Mouse (Mus musculus) Patski (cell line): Measurements from ENCODE around the gene Med20. TPM values are rescaled to one million over a fixed set of nuclear protein-coding genes. Genes with fewer than 3 reads are reported as not detected.

Source experiments
- ATAC-seq: fragments of 100-300 bp; one replicate; pipeline ENCODE4 v1.8.0; 2021
- CTCF ChIA-PET: fragments of 350-600 bp; sonication (Branson Sonifier 250); formaldehyde crosslinking; loops from one replicate; lab custom pipeline; 2022; ENCODE audit warnings: inconsistent platforms; lab: Charles Lee
- POLR2A ChIA-PET: fragments of 350-600 bp; sonication (Branson Sonifier 250); formaldehyde crosslinking; loops from one replicate; lab custom pipeline; 2022; ENCODE audit warnings: antibody characterized with exemption, inconsistent platforms; lab: Charles Lee
- DNase-seq: peaks from one replicate; pipeline ENCODE4 v3.0.0-alpha.2; 2011; ENCODE audit warnings: low read depth, low spot score
- H3K27me3 ChIP-seq: fragments of 371-371 bp; one replicate; pipeline ENCODE4 v1.5.1; 2021
- CTCF ChIP-seq: fragments of 100-300 bp; IDR thresholded peaks from one replicate; pipeline ENCODE4 v1.5.1; 2021
- in situ Hi-C: fragments of 300-500 bp; cut with MboI; formaldehyde crosslinking; loops from 3 replicates; pipeline ENCODE4 v1.11.1; 2018; ENCODE audit warnings: low pct_unique_long_range_greater_than_20kb, mixed read lengths
- polyA plus RNA-seq: library from polyadenylated mRNA; unstranded; gene quantifications from one replicate; pipeline ENCODE4 v1.2.3, GENCODE M21; 2021

Med20 gene
- polyA plus RNA-seq, 1 experiment from 2014 or later, result 36.3 TPM

- no peak for ATAC-seq
- in situ Hi-C loops, result no loop called here
- DNase-seq, result no peak
- CTCF ChIA-PET, result interaction anchor here (1.1 to 1.9 kb wide), 5 partner anchors 8 to 113 kb away, joined by 3 to 7 read pairs (median 4); partner anchors contain the start of genes Bysl, Gm20517 and Med20
- H3K27me3 ChIP-seq, result no peaks in the 10 kb centered on the region
- POLR2A ChIA-PET, result no interaction called here
- TF ChIP-seq CTCF, result no peak
Measured at GRCm38 (mm10) chr17:47625088-47625487, 13.7 kb downstream of the Med20 start.

GRCm38 (mm10) chr17:47626031-47626430 is 14.6 kb downstream of the Med20 start:
- DNase-seq, result no peak
- CTCF ChIA-PET, result interaction anchor here (1.1 kb wide), 1 partner anchor 9 kb away, joined by 7 read pairs; no protein-coding TSS in a partner anchor
- no peaks in the 10 kb centered on the region for H3K27me3 ChIP-seq
- ATAC-seq, result no peak
- POLR2A ChIA-PET, result no interaction called here
- in situ Hi-C loops, result no loop called here
- TF ChIP-seq CTCF, result no peak

- no peak for DNase-seq
- CTCF ChIA-PET, result no interaction called here
- peak; percentile 47 for TF ChIP-seq CTCF
- POLR2A ChIA-PET, result no interaction called here
- no peak for ATAC-seq
- in situ Hi-C loops, result no loop called here
- no peaks in the 10 kb centered on the region for H3K27me3 ChIP-seq
Measured at GRCm38 (mm10) chr17:47627791-47628190, 16.4 kb downstream of the Med20 start.

GRCm38 (mm10) chr17:47628851-47629676 is 17.7 kb downstream of the Med20 start:
- peak; percentile 67 for DNase-seq
- no peak for TF ChIP-seq CTCF
- ChIA-PET CTCF (no interaction called here), POLR2A (interaction anchor here (0.7 kb wide), 1 partner anchor 26 kb away, joined by 10 read pairs; no protein-coding TSS in a partner anchor)
- peak; percentile 75 for ATAC-seq
- in situ Hi-C loops, result no loop called here
- H3K27me3 ChIP-seq, result no peaks in the 10 kb centered on the region

GRCm38 (mm10) chr17:47629717-47630677 is 18.6 kb downstream of the Med20 start:
- ATAC-seq (peak; percentile 57), DNase-seq (no peak)
- in situ Hi-C loops, result no loop called here
- no peak for TF ChIP-seq CTCF
- POLR2A ChIA-PET, result interaction anchor here (1.1 kb wide), 1 partner anchor 17 kb away, joined by 4 read pairs; no protein-coding TSS in a partner anchor
- no peaks in the 10 kb centered on the region for H3K27me3 ChIP-seq
- CTCF ChIA-PET, result interaction anchor here (0.9 to 2.8 kb wide), 3 partner anchors 11 to 119 kb away, joined by 3 to 14 read pairs (median 4); no protein-coding TSS in a partner anchor

GRCm38 (mm10) chr17:47630678-47631065 is 19.3 kb downstream of the Med20 start, which contains the start of gene Usp49:
Gene Usp49 (plus strand): TSS chr17:47630690.
- in situ Hi-C loops, result no loop called here
- ChIA-PET CTCF (interaction anchor here (0.9 to 2.8 kb wide), 3 partner anchors 10 to 120 kb away, joined by 3 to 14 read pairs (median 4); no protein-coding TSS in a partner anchor), POLR2A (interaction anchor here (1.1 kb wide), 1 partner anchor 17 kb away, joined by 4 read pairs; no protein-coding TSS in a partner anchor)
- DNase-seq, result no peak
- no peak for ATAC-seq
- TF ChIP-seq CTCF, result no peak
- H3K27me3 ChIP-seq, result no peaks in the 10 kb centered on the region

GRCm38 (mm10) chr17:47632181-47632840 is 20.9 kb downstream of the Med20 start:
- no peak for ATAC-seq
- POLR2A ChIA-PET, result no interaction called here
- TF ChIP-seq CTCF, result no peak
- no peaks in the 10 kb centered on the region for H3K27me3 ChIP-seq
- CTCF ChIA-PET, result interaction anchor here (1.3 to 3.0 kb wide), 3 partner anchors 9 to 44 kb away, joined by 3 to 14 read pairs (median 14); no protein-coding TSS in a partner anchor
- DNase-seq, result no peak
- in situ Hi-C loops, result no loop called here

- in situ Hi-C loops, result no loop called here
- ATAC-seq (no peak), DNase-seq (no peak)
- POLR2A ChIA-PET, result interaction anchor here (0.6 to 1.0 kb wide), 2 partner anchors 61 to 103 kb away, joined by 3 read pairs; no protein-coding TSS in a partner anchor
- CTCF ChIA-PET, result interaction anchor here (0.5 to 4.0 kb wide), 7 partner anchors 12 to 123 kb away, joined by 3 to 16 read pairs (median 3); no protein-coding TSS in a partner anchor
- H3K27me3 ChIP-seq, result no peaks in the 10 kb centered on the region
- TF ChIP-seq CTCF, result no peak
Measured at GRCm38 (mm10) chr17:47633999-47634770, 22.8 kb downstream of the Med20 start.

- in situ Hi-C loops, result no loop called here
- TF ChIP-seq CTCF, result peak; percentile 71
- CTCF ChIA-PET, result interaction anchor here (0.9 to 4.1 kb wide), 6 partner anchors 12 to 42 kb away, joined by 3 to 17 read pairs (median 5); partner anchors contain the start of gene Usp49
Measured at GRCm38 (mm10) chr17:47642992-47643391, 31.6 kb downstream of the Med20 start.

More at GRCm38 (mm10) chr17:47642992-47643391, 31.6 kb downstream of the Med20 start:
- DNase-seq (no peak), ATAC-seq (no peak)
- no peaks in the 10 kb centered on the region for H3K27me3 ChIP-seq
- POLR2A ChIA-PET, result no interaction called here
